Mouse (Mus musculus): ENCODE measurements around the gene Gm20696.

DNA sequence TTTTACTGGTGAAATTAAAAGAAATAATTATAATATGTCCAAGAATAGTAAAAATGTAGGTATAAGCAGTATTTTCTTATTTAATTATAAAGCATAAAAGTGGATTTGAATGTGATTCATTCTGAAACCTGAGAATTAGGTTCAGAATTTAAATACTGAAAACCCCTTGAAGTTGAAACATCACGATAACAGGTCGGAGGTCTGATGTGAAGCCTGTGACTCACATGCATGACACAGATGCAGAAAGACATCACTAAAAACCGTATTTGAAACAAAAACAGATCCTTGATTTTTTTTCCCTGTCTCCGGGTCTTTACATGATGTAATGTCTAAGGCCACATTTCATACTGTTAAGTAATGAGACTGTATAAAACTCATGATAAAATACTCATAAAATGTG, 325.7 kb downstream of the Gm20696 start:
- no peak for TF ChIP-seq CTCF (IDR thresholded peaks at IDR 0.05; ENCODE audit: low read depth, low read length)
- no peak for TF ChIP-seq POLR2A (IDR thresholded peaks at IDR 0.05; ENCODE audit: insufficient read depth, low read length)

Measured in ES-Bruce4 (cell line).